Comparison of ENCODE assay signal across 9 mouse cellular contexts in the genomic region with DNA sequence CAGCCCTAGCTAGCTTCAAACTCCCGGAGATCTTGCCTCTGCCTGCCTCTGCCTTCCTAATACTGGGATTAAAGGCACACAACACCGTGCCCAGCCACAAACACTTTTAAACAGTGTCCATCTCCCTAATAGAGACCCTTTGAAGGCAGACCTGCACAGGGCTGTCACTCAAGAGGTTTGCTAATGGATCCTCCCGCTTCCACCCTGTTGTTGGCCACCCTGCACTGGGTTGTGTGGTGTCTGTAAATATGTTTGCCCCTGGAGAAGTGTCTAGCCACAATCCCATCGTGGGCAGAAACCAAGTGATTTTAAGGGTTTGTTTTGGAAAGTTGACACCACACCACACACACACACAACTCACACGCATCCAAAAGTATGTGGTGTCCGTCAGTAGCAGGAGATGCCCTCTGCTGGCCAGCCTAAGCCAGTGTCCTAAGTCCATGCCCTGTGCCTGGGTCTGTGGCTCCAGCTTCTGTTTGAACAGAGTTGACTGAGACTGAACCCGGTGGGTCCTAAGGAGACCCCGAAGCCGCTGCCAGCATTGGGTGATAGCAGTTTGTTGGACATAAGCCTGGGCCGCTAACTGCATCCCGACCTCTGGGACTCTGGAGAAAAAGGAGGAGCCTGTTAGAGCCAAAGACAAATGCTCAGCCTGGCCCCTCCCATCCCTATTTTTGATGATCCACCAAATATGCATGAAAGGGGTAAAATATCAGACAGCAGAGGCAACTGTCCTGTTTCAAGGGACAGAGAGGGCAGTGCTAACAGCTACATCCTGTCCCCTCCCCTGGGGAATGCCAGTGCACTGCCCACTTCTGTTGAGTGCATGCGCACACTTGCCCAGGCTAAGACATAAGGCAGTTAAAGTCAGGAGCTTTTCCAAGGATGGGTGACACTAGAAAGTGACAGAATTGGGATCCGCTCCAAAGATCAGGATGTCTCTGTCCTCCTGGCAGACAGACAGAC. TPM values are rescaled to one million over a fixed set of nuclear protein-coding genes. Genes with fewer than 3 reads are reported as not detected.
A peak's percentile ranks its signal among the peaks of the same experiment; 100 is the strongest.
DNase-seq lines count a peak whose midpoint lies in the region; ATAC-seq and TF ChIP-seq lines count a peak whose summit lies in the region.
"Had no signal": no experiment of that assay in that cellular context is flagged by ENCODE, and none has a peak within 500 bp of the region (broad histone marks: within the 10 kb centered on the region; RNA-seq: fewer than 3 reads in every experiment).

No protein-coding gene starts in this region.

- no peaks in the 10 kb centered on the region for H3K4me1 ChIP-seq in hindbrain, embryonic 14.5 days (replicated peaks; ENCODE audit: control insufficient read depth, insufficient read depth, low read length)
- 0 out of 2 replicates have a peak, but pooled peaks cover 14% of the 10 kb centered on the region for H3K4me1 ChIP-seq in liver, embryonic 12.5 days
- H3K4me1 ChIP-seq in olfactory bulb, adult 2 months (ENCODE audit: control insufficient read depth, insufficient read depth, low read length), result no peaks in the 10 kb centered on the region

- ATAC-seq in hindbrain, embryonic 14.5 days (ENCODE audit: low FRiP score), result peak; percentile 18; the same call in 1 of the 2 replicates
- peak; percentile 58 for ATAC-seq in liver, embryonic 12.5 days

- peaks cover 38% of the 10 kb centered on the region for H3K36me3 ChIP-seq in hindbrain, embryonic 14.5 days (replicated peaks; ENCODE audit: control insufficient read depth, insufficient read depth)
- H3K36me3 ChIP-seq in liver, embryonic 12.5 days, result peaks cover 33% of the 10 kb centered on the region

- peak; percentile 24; the same call in 1 of the 2 replicates for TF ChIP-seq CTCF in olfactory bulb, adult 2 months (IDR thresholded peaks at IDR 0.05; ENCODE audit: insufficient read depth, low read depth, low read length)

- H3K27ac ChIP-seq in hindbrain, embryonic 14.5 days, result no peak overlapping the region
- no peak overlapping the region for H3K27ac ChIP-seq in liver, embryonic 12.5 days
- H3K27ac ChIP-seq in olfactory bulb, adult 2 months (ENCODE audit: insufficient read depth, low read depth, low read length), result no peak overlapping the region

- peak; percentile 61 to 79 for DNase-seq in adrenal gland, adult (ENCODE audit: inconsistent age in 2 of 2, low spot score in 1 of 2)
- no peak for DNase-seq in adrenal gland, postnatal 4 days (ENCODE audit: low spot score in 2 of 2)
- DNase-seq in A20 (ENCODE audit: low read depth, low spot score), result peak; percentile 29
- peak; percentile 77 for DNase-seq in embryo, embryonic 10 days (ENCODE audit: low spot score)
- no peak for DNase-seq in hindbrain, embryonic 14.5 days (ENCODE audit: low spot score)
- DNase-seq in layer of hippocampus, adult 9-11 months, result no peak

- H3K4me3 ChIP-seq in hindbrain, embryonic 14.5 days (replicated peaks; ENCODE audit: low read length), result no peak overlapping the region
- H3K4me3 ChIP-seq in liver, embryonic 12.5 days, result no peak overlapping the region
- H3K4me3 ChIP-seq in olfactory bulb, adult 2 months (ENCODE audit: insufficient read depth, low read depth, low read length), result no peak overlapping the region

- 55% methylated on average over 13 of the region's 13 CpGs for WGBS in hindbrain, embryonic 14.5 days
- WGBS in liver, embryonic 12.5 days (ENCODE audit: insufficient replicate concordance), result 45% methylated on average over 13 of the region's 13 CpGs
- 49% methylated on average over 13 of the region's 13 CpGs for WGBS in olfactory bulb, adult 2 months

- H3K9me3 ChIP-seq in hindbrain, embryonic 14.5 days (ENCODE audit: control insufficient read depth, low read length), result no peaks in the 10 kb centered on the region
- H3K9me3 ChIP-seq in liver, embryonic 12.5 days (replicated peaks), result no peaks in the 10 kb centered on the region

- no peak for TF ChIP-seq POLR2A in olfactory bulb, adult 2 months (IDR thresholded peaks at IDR 0.05; ENCODE audit: insufficient read depth, low read depth, low read length)

- H3K27me3 ChIP-seq in hindbrain, embryonic 14.5 days (ENCODE audit: control insufficient read depth, insufficient read depth, low read length), result no peaks in the 10 kb centered on the region
- no peaks in the 10 kb centered on the region; the same call in 1 of the 2 replicates for H3K27me3 ChIP-seq in liver, embryonic 12.5 days (replicated peaks)

- no peak overlapping the region for H3K9ac ChIP-seq in hindbrain, embryonic 14.5 days
- H3K9ac ChIP-seq in liver, embryonic 12.5 days, result no peak overlapping the region

- H3K4me2 ChIP-seq in hindbrain, embryonic 14.5 days (replicated peaks), result no peak overlapping the region
- no peak overlapping the region for H3K4me2 ChIP-seq in liver, embryonic 12.5 days

RNA-seq across cellular contexts. Expression of gene Mthfr, which starts 21.5 kb away (rescaled TPM):
- total RNA-seq in adrenal gland, postnatal 4 days (2021), result 10 to 100 TPM; 47.0 to 56.6 TPM
- polyA plus RNA-seq in hindbrain, embryonic 14.5 days (2014; fragmentation: Nextera tagmentation; extraction: Ambion mirVana), result 17.4 and 18.7 TPM in 2 replicates
- polyA plus RNA-seq in liver, embryonic 12.5 days (2016; fragmentation: Nextera tagmentation; extraction: Ambion mirVana), result 14.0 and 14.7 TPM in 2 replicates
- polyA plus RNA-seq in olfactory bulb, adult 2 months (2012; ENCODE audit: insufficient read depth, insufficient read length, low replicate concordance, missing spikeins), result not detected in 2 replicates

RNA-seq across cellular contexts. Expression of gene Clcn6, which starts 21.8 kb away (rescaled TPM):
- total RNA-seq in adrenal gland, postnatal 4 days (2021), result 10 to 100 TPM; 21.0 to 23.6 TPM
- 24.8 and 28.7 TPM in 2 replicates for polyA plus RNA-seq in hindbrain, embryonic 14.5 days (2014; fragmentation: Nextera tagmentation; extraction: Ambion mirVana)
- polyA plus RNA-seq in liver, embryonic 12.5 days (2016; fragmentation: Nextera tagmentation; extraction: Ambion mirVana), result 2.1 and 2.4 TPM in 2 replicates
- not detected in 2 replicates for polyA plus RNA-seq in olfactory bulb, adult 2 months (2012; ENCODE audit: insufficient read depth, insufficient read length, low replicate concordance, missing spikeins)

RNA-seq across cellular contexts. Expression of gene Agtrap, which starts 27.4 kb away (rescaled TPM):
- total RNA-seq in adrenal gland, postnatal 4 days (2021), result 10 to 100 TPM; 77.6 to 83.7 TPM
- 5.3 and 6.6 TPM in 2 replicates for polyA plus RNA-seq in hindbrain, embryonic 14.5 days (2014; fragmentation: Nextera tagmentation; extraction: Ambion mirVana)
- 12.3 and 12.5 TPM in 2 replicates for polyA plus RNA-seq in liver, embryonic 12.5 days (2016; fragmentation: Nextera tagmentation; extraction: Ambion mirVana)
- polyA plus RNA-seq in olfactory bulb, adult 2 months (2012; ENCODE audit: insufficient read depth, insufficient read length, low replicate concordance, missing spikeins), result not detected in 2 replicates

RNA-seq across cellular contexts. Expression of gene Nppa, which starts 59.9 kb away (rescaled TPM):
- not detected for total RNA-seq in adrenal gland, postnatal 4 days (2021)
- 2.4 TPM in 2 replicates for polyA plus RNA-seq in hindbrain, embryonic 14.5 days (2014; fragmentation: Nextera tagmentation; extraction: Ambion mirVana)
- 1.3 and 2.0 TPM in 2 replicates for polyA plus RNA-seq in liver, embryonic 12.5 days (2016; fragmentation: Nextera tagmentation; extraction: Ambion mirVana)
- not detected in 2 replicates for polyA plus RNA-seq in olfactory bulb, adult 2 months (2012; ENCODE audit: insufficient read depth, insufficient read length, low replicate concordance, missing spikeins)
- total RNA-seq: gastrocnemius, postnatal 4 days had no signal

Comparison
In these comparisons a context has a peak if more than half of its experiments do, and no peak if none do; other contexts are left out.
1. DNase-seq: peak in adrenal gland, adult (2 of 2), A20 (single experiment) and embryo, embryonic 10 days (single experiment); none in adrenal gland, postnatal 4 days (0 of 2), hindbrain, embryonic 14.5 days (single experiment) and layer of hippocampus, adult 9-11 months (single experiment).